Mouse (Mus musculus) CH12.LX (cell line): ENCODE data around the gene Cacna1b. TPM values are rescaled to one million over a fixed set of nuclear protein-coding genes. Genes with fewer than 3 reads are reported as not detected.

Source experiments
- DNase-seq: peaks from one replicate; pipeline ENCODE4 v3.0.0-alpha.2; 2013; ENCODE audit errors: extremely low read depth
- H3K27ac ChIP-seq: 2 replicates; pipeline ENCODE4 v1.5.1; 2012; ENCODE audit warnings: low read depth, mild to moderate bottlenecking, control low read depth, moderate library complexity; ENCODE audit not compliant: insufficient read depth
- H3K27me3 ChIP-seq: replicated peaks from 2 replicates; pipeline ENCODE3; 2012; ENCODE audit warnings: inconsistent platforms
- H3K36me3 ChIP-seq, 2 experiments: replicated peaks in 1 of 2; 2 replicates each; pipeline versions ENCODE3 to v1.6.1; 2012; ENCODE audit warnings: inconsistent platforms in 1 of 2, low read length in 1 of 2, mild to moderate bottlenecking in 1 of 2, mixed read lengths in 1 of 2, moderate library complexity in 1 of 2; ENCODE audit not compliant: control insufficient read depth in 1 of 2, insufficient read depth in 1 of 2
- H3K4me1 ChIP-seq, 2 experiments: 2 replicates each; pipeline ENCODE4 v1.6.1; 2012; ENCODE audit warnings: inconsistent platforms in 1 of 2, moderate library complexity in 1 of 2; ENCODE audit not compliant: insufficient read depth in 2 of 2, control insufficient read depth in 1 of 2
- H3K4me2 ChIP-seq: 2 replicates; pipeline ENCODE4 v1.6.1; 2012; ENCODE audit warnings: low read depth, mild to moderate bottlenecking, control low read depth; ENCODE audit not compliant: poor library complexity, insufficient read depth, severe bottlenecking
- H3K4me3 ChIP-seq, 3 experiments: fragments of 150-350 bp in 1 of 3; sonication (generic) in 1 of 3; replicated peaks in 1 of 3; 2 replicates each; pipeline versions ENCODE3 to v1.5.1; 2011 to 2012; ENCODE audit warnings: low read depth in 2 of 3, low read length in 2 of 3, mild to moderate bottlenecking in 2 of 3, moderate library complexity in 2 of 3, control low read depth in 1 of 3, improper control_type of control experiment in 1 of 3, inconsistent platforms in 1 of 3, mixed read lengths in 1 of 3; ENCODE audit not compliant: poor library complexity in 1 of 3
- H3K79me2 ChIP-seq: replicated peaks from 2 replicates; pipeline ENCODE4 v1.6.1; 2012; ENCODE audit warnings: mild to moderate bottlenecking, moderate library complexity; ENCODE audit not compliant: control insufficient read depth, poor library complexity, insufficient read depth, severe bottlenecking; ENCODE audit errors: extremely low read depth
- H3K9ac ChIP-seq: 2 replicates; pipeline ENCODE4 v1.6.1; 2012; ENCODE audit warnings: low read depth, mild to moderate bottlenecking, control low read depth, moderate library complexity; ENCODE audit not compliant: insufficient read depth
- H3K9me3 ChIP-seq: replicated peaks from 2 replicates; pipeline ENCODE3; 2012; ENCODE audit warnings: low read length, inconsistent platforms, mixed read lengths
- BHLHE40 ChIP-seq: IDR thresholded peaks from 2 replicates; pipeline ENCODE4 v1.6.1; 2011; ENCODE audit warnings: mild to moderate bottlenecking, low read depth, low read length, improper control_type of control experiment
- CHD1 ChIP-seq: IDR thresholded peaks from 2 replicates; pipeline ENCODE4 v1.6.1; 2012; ENCODE audit warnings: low read depth, low read length, improper control_type of control experiment, inconsistent platforms
- CHD2 ChIP-seq: IDR thresholded peaks from 2 replicates; pipeline ENCODE4 v1.6.1; 2011; ENCODE audit warnings: low read length, improper control_type of control experiment
- ELF1 ChIP-seq: IDR thresholded peaks from 2 replicates; pipeline ENCODE4 v1.6.1; 2014; ENCODE audit warnings: low read depth, mild to moderate bottlenecking, inconsistent platforms, low read length, improper control_type of control experiment
- GABPA ChIP-seq: IDR thresholded peaks from 2 replicates; pipeline ENCODE4 v1.6.1; 2012; ENCODE audit warnings: low read depth, low read length, improper control_type of control experiment, inconsistent platforms; ENCODE audit not compliant: insufficient replicate concordance
- HCFC1 ChIP-seq: IDR thresholded peaks from 2 replicates; pipeline ENCODE4 v1.6.1; 2012; ENCODE audit warnings: low read depth, mild to moderate bottlenecking, inconsistent platforms, low read length, improper control_type of control experiment
- IRF4 ChIP-seq: IDR thresholded peaks from 2 replicates; pipeline ENCODE4 v1.6.1; 2014; ENCODE audit warnings: low read depth, mild to moderate bottlenecking, inconsistent platforms, low read length, improper control_type of control experiment
- JUN ChIP-seq: IDR thresholded peaks from 2 replicates; pipeline ENCODE4 v1.6.1; 2011; ENCODE audit warnings: low read depth, mild to moderate bottlenecking, low read length, improper control_type of control experiment, moderate library complexity; ENCODE audit not compliant: insufficient read depth
- MAFK ChIP-seq: IDR thresholded peaks from 2 replicates; pipeline ENCODE4 v1.6.1; 2011; ENCODE audit warnings: low read length, improper control_type of control experiment; ENCODE audit not compliant: insufficient replicate concordance
- MAX ChIP-seq: IDR thresholded peaks from 2 replicates; pipeline ENCODE4 v1.6.1; 2011; ENCODE audit warnings: low read length, improper control_type of control experiment
- MAZ ChIP-seq: IDR thresholded peaks from 2 replicates; pipeline ENCODE4 v1.6.1; 2012; ENCODE audit warnings: low read depth, mild to moderate bottlenecking, inconsistent platforms, low read length, improper control_type of control experiment, moderate library complexity
- MYC ChIP-seq: IDR thresholded peaks from 2 replicates; pipeline ENCODE4 v1.6.1; 2011; ENCODE audit warnings: low read depth, mild to moderate bottlenecking, improper control_type of control experiment, low read length
- NELFE ChIP-seq: IDR thresholded peaks from 2 replicates; pipeline ENCODE4 v1.6.1; 2011; ENCODE audit warnings: low read depth, low read length, improper control_type of control experiment
- NRF1 ChIP-seq: IDR thresholded peaks from 2 replicates; pipeline ENCODE4 v1.6.1; 2014; ENCODE audit warnings: low read depth, mild to moderate bottlenecking, inconsistent platforms, low read length, improper control_type of control experiment, moderate library complexity
- PAX5 ChIP-seq: IDR thresholded peaks from 2 replicates; pipeline ENCODE4 v1.6.1; 2012; ENCODE audit warnings: low read length, inconsistent platforms, mixed read lengths
- POLR2A ChIP-seq: IDR thresholded peaks from 2 replicates; pipeline ENCODE4 v1.6.1; 2011; ENCODE audit warnings: low read depth, mild to moderate bottlenecking, improper control_type of control experiment, low read length
- RAD21 ChIP-seq: IDR thresholded peaks from 2 replicates; pipeline ENCODE4 v1.6.1; 2011; ENCODE audit warnings: low read depth, mild to moderate bottlenecking, low read length, improper control_type of control experiment, moderate library complexity
- SIN3A ChIP-seq: IDR thresholded peaks from 2 replicates; pipeline ENCODE4 v1.6.1; 2012; ENCODE audit warnings: low read length, improper control_type of control experiment, inconsistent platforms
- TBP ChIP-seq: conservative IDR thresholded peaks from 2 replicates; pipeline ENCODE4 v1.6.1; 2011; ENCODE audit warnings: low read depth, low read length, improper control_type of control experiment
- USF1 ChIP-seq: IDR thresholded peaks from 2 replicates; pipeline ENCODE4 v1.6.1; 2014; ENCODE audit warnings: low read depth, mild to moderate bottlenecking, inconsistent platforms, low read length, improper control_type of control experiment
- USF2 ChIP-seq: conservative IDR thresholded peaks from 2 replicates; pipeline ENCODE4 v1.6.1; 2011; ENCODE audit warnings: low read depth, low read length, improper control_type of control experiment
- ZC3H11A ChIP-seq: IDR thresholded peaks from 2 replicates; pipeline ENCODE4 v1.6.1; 2012; ENCODE audit warnings: low read depth, mild to moderate bottlenecking, inconsistent platforms, low read length, improper control_type of control experiment
- ZMIZ1 ChIP-seq: IDR thresholded peaks from 2 replicates; pipeline ENCODE4 v1.6.1; 2012; ENCODE audit warnings: low read depth, mild to moderate bottlenecking, inconsistent platforms, low read length, improper control_type of control experiment
- ZNF384 ChIP-seq: IDR thresholded peaks from 2 replicates; pipeline ENCODE4 v1.6.1; 2012; ENCODE audit warnings: low read depth, low read length, improper control_type of control experiment, inconsistent platforms
- dilution Hi-C: fragments of 300-500 bp; cut with MboI; formaldehyde crosslinking; loops from 2 replicates; pipeline ENCODE4 v1.14.3; 2020; ENCODE audit warnings: low sequenced_read_pairs; ENCODE audit not compliant: extremely low pct_unique_long_range_greater_than_20kb, extremely low pct_ligation_motif_present
- in situ Hi-C: fragments of 300-500 bp; cut with MboI; formaldehyde crosslinking; loops from 3 replicates; pipeline ENCODE4 v1.14.3; 2019; ENCODE audit warnings: low sequenced_read_pairs, low pct_ligation_motif_present, low pct_unique_long_range_greater_than_20kb, mixed read lengths
- polyA plus RNA-seq: library from polyadenylated mRNA; unstranded; fragments of >175 nt; gene quantifications from 2 replicates; pipeline ENCODE4 v1.2.1, GENCODE M21; 2012; ENCODE audit warnings: low read depth; ENCODE audit not compliant: insufficient read length
- total RNA-seq, 2 experiments: library from RNA; depleted of rRNA; stranded (reverse); fragments of 300-350 nt in 1 of 2; fragments of >200 nt in 1 of 2; gene quantifications; 2 replicates each; pipeline ENCODE4 v1.2.3; 2012 to 2014

Gene Cacna1b
- total and polyA plus RNA-seq, 3 experiments = 0.16 to 0.72 TPM; not detected in 1

GRCm38 (mm10) chr2:24684796-24685195 is 78.2 kb downstream of the Cacna1b start:
- no peak overlapping the region for H3K4me2 ChIP-seq
- peaks cover 0 to 8% of the 10 kb centered on the region in 2 experiments; a peak in 2 of 4 replicates for H3K4me1 ChIP-seq
- no peak overlapping the region for H3K9ac ChIP-seq
- no peaks in the 10 kb centered on the region for H3K27me3 ChIP-seq
- no peak for DNase-seq
- no peak overlapping the region for H3K27ac ChIP-seq
- TF ChIP-seq CHD1 = no peak
- no peak for TF ChIP-seq SIN3A
- TF ChIP-seq HCFC1 = no peak
- no peak for TF ChIP-seq ZMIZ1
- TF ChIP-seq ELF1 = no peak
- TF ChIP-seq USF1 = no peak
- no peak for TF ChIP-seq BHLHE40
- in situ Hi-C loops = no loop called here
- no peak overlapping the region for H3K4me3 ChIP-seq
- dilution Hi-C loops = no loop called here
- no peaks in the 10 kb centered on the region for H3K9me3 ChIP-seq
- H3K36me3 ChIP-seq = no peaks in the 10 kb centered on the region
- H3K79me2 ChIP-seq = no peaks in the 10 kb centered on the region

DNA sequence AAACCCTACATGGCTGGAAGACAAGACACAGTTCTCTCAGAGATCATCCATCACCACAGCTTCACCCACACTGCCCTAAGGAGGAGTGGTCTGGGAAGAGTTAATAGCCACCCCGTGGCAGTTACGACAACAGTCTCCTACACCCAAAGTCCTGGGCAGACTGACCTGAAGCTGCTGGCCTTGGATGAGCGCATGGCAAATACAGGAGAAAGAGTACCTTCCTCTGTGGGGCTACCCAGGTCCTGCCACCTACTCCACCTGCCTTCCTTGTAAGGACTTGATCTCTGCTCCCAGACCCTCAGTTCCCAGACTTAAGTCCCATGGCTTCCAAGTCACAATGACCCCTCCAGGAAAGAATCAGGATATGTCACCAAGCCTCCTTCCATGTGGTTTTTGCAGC is 79.7 kb downstream of the Cacna1b start:
- Histone ChIP-seq H3K9me3 (no peaks in the 10 kb centered on the region), H3K27ac (no peak overlapping the region), H3K36me3 (no peaks in the 10 kb centered on the region), H3K4me2 (no peak overlapping the region), H3K4me1 (peaks cover 0 to 3% of the 10 kb centered on the region in 2 experiments; a peak in 2 of 4 replicates), H3K27me3 (no peaks in the 10 kb centered on the region), H3K9ac (no peak overlapping the region), H3K4me3 (no peak overlapping the region), H3K79me2 (no peaks in the 10 kb centered on the region)
- DNase-seq = no peak
- no peak for TF ChIP-seq RAD21
- no peak for TF ChIP-seq MAX
- no peak for TF ChIP-seq ZNF384
- no peak for TF ChIP-seq MYC
- no peak for TF ChIP-seq JUN
- dilution Hi-C loops (no loop called here), in situ Hi-C loops (no loop called here)

DNA sequence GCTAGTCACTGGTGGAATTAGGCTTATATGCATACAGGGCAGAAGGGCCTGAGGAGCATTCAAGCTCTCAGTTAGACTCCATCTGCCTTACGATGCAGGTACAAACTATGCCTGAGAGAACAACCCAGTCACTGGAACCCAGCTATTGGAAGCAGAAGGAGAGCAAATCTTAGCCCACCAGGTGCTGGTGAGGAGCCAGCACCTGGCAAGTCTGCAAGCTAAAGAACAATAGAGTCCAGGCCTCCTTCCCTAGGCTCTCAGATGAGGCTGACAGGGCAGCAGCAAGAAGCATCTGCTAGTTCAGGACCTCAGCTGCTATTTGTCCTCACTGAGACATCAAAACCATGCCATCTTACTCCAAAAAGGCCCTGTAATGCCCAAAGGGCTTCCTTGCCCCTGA is 82.2 kb downstream of the Cacna1b start:
- Histone ChIP-seq H3K27me3 (no peaks in the 10 kb centered on the region), H3K4me1 (peaks cover 0 to 8% of the 10 kb centered on the region in 2 experiments; a peak in 2 of 4 replicates), H3K79me2 (no peaks in the 10 kb centered on the region), H3K9me3 (no peaks in the 10 kb centered on the region), H3K27ac (no peak overlapping the region), H3K4me2 (no peak overlapping the region), H3K9ac (no peak overlapping the region), H3K4me3 (no peak overlapping the region), H3K36me3 (no peaks in the 10 kb centered on the region)
- dilution Hi-C loops = no loop called here
- no peak for TF ChIP-seq TBP
- TF ChIP-seq GABPA = no peak
- TF ChIP-seq POLR2A = no peak
- no peak for TF ChIP-seq MAFK
- TF ChIP-seq NRF1 = no peak
- no peak for TF ChIP-seq NELFE
- TF ChIP-seq SIN3A = no peak
- no peak for TF ChIP-seq PAX5
- TF ChIP-seq BHLHE40 = no peak
- TF ChIP-seq USF2 = no peak
- TF ChIP-seq ZC3H11A = no peak
- TF ChIP-seq IRF4 = no peak
- no peak for TF ChIP-seq ELF1
- TF ChIP-seq MAZ = no peak
- no peak for TF ChIP-seq CHD1
- TF ChIP-seq MYC = no peak
- TF ChIP-seq CHD2 = no peak
- DNase-seq = no peak
- in situ Hi-C loops = no loop called here
